24 mouse cellular contexts compared by ENCODE assay signal in genomic region chr12:24966046-24966445, GRCm38 (mm10). TPM values are rescaled to one million over a fixed set of nuclear protein-coding genes. Genes with fewer than 3 reads are reported as not detected.
DNase-seq lines count a peak whose midpoint lies in the region; ATAC-seq and TF ChIP-seq lines count a peak whose summit lies in the region.
"Had no signal": no experiment of that assay in that cellular context is flagged by ENCODE, and none has a peak within 500 bp of the region (broad histone marks: within the 10 kb centered on the region; RNA-seq: fewer than 3 reads in every experiment).

No protein-coding gene starts in this region.

- 74% methylated on average over 2 of the region's 2 CpGs for WGBS in hindbrain, postnatal 0 days
- WGBS in hindbrain, embryonic 13.5 days = 95% methylated on average over 2 of the region's 2 CpGs
- 67% methylated on average over 2 of the region's 2 CpGs for WGBS in olfactory bulb, adult 2 months

- H3K9me3 ChIP-seq in hindbrain, postnatal 0 days (ENCODE audit: low read length) = no peaks in the 10 kb centered on the region
- H3K9me3 ChIP-seq in hindbrain, embryonic 13.5 days = peaks cover 5% of the 10 kb centered on the region; the same call in 1 of the 2 replicates
- H3K9me3 ChIP-seq: embryonic facial prominence, embryonic 13.5 days; forebrain, embryonic 10.5 days; G1E had no signal

- H3K36me3 ChIP-seq in hindbrain, postnatal 0 days (ENCODE audit: insufficient read depth, low read length) = no peaks in the 10 kb centered on the region
- H3K36me3 ChIP-seq in hindbrain, embryonic 13.5 days = 0 out of 2 replicates have a peak, but pooled peaks cover 3% of the 10 kb centered on the region
- H3K36me3 ChIP-seq in testis, adult 2 months (ENCODE audit: control insufficient read depth, insufficient read depth, low read length) = no peaks in the 10 kb centered on the region
- H3K36me3 ChIP-seq: embryonic facial prominence, embryonic 13.5 days; forebrain, embryonic 10.5 days; G1E had no signal

- H3K4me3 ChIP-seq in hindbrain, postnatal 0 days (ENCODE audit: low read length) = no peak overlapping the region
- no peak overlapping the region for H3K4me3 ChIP-seq in hindbrain, embryonic 13.5 days
- no peak overlapping the region for H3K4me3 ChIP-seq in testis, adult 2 months (ENCODE audit: control insufficient read depth, low read depth, low read length)
- H3K4me3 ChIP-seq in olfactory bulb, adult 2 months (ENCODE audit: insufficient read depth, low read depth, low read length) = no peak overlapping the region
- H3K4me3 ChIP-seq: embryonic facial prominence, embryonic 13.5 days; forebrain, embryonic 10.5 days had no signal

- no peak for ATAC-seq in cerebellum, adult (ENCODE audit: insufficient number of reproducible peaks, low FRiP score, low TSS enrichment)
- ATAC-seq in hindbrain, postnatal 0 days = peak; percentile 31; the same call in 1 of the 2 replicates
- ATAC-seq in hindbrain, embryonic 13.5 days (ENCODE audit: low FRiP score) = no peak
- ATAC-seq: forebrain, embryonic 16.5 days; inflammation-experienced regulatory T-cells, adult 6 months; midbrain, embryonic 16.5 days had no signal

- no peaks in the 10 kb centered on the region for H3K27me3 ChIP-seq in hindbrain, postnatal 0 days (ENCODE audit: insufficient read depth, low read length)
- H3K27me3 ChIP-seq in hindbrain, embryonic 13.5 days = no peaks in the 10 kb centered on the region
- H3K27me3 ChIP-seq in testis, adult 2 months (ENCODE audit: control insufficient read depth, insufficient read depth, low read length) = no peaks in the 10 kb centered on the region
- H3K27me3 ChIP-seq: embryonic facial prominence, embryonic 13.5 days had no signal

- no peak for TF ChIP-seq POLR2A in testis, adult 2 months (IDR thresholded peaks at IDR 0.05; ENCODE audit: control insufficient read depth, low read depth, low read length)
- no peak for TF ChIP-seq POLR2A in olfactory bulb, adult 2 months (IDR thresholded peaks at IDR 0.05; ENCODE audit: insufficient read depth, low read depth, low read length)

- peak; percentile 29 for DNase-seq in cerebellum, adult 11-12 months
- no peak for DNase-seq in hindbrain, postnatal 0 days (ENCODE audit: low spot score)
- DNase-seq in testis, postnatal 14 days (ENCODE audit: low spot score) = no peak
- no peak for DNase-seq in right cerebral cortex, postnatal 4 days
- DNase-seq: heart, postnatal 14 days; kidney, adult 11 months; kidney, postnatal 14 days; liver; lung, adult 2 months; lung, postnatal 10 days; thymus, adult 18-20 months; thymus, postnatal 36 days had no signal

- H3K4me2 ChIP-seq in hindbrain, postnatal 0 days (ENCODE audit: low read depth, low read length) = no peak overlapping the region
- H3K4me2 ChIP-seq in hindbrain, embryonic 13.5 days = no peak overlapping the region
- H3K4me2 ChIP-seq: embryonic facial prominence, embryonic 13.5 days; midbrain, embryonic 11.5 days had no signal

- H3K9ac ChIP-seq in hindbrain, postnatal 0 days (replicated peaks; ENCODE audit: low read length) = no peak overlapping the region
- H3K9ac ChIP-seq in hindbrain, embryonic 13.5 days = no peak overlapping the region
- H3K9ac ChIP-seq: embryonic facial prominence, embryonic 13.5 days; liver, embryonic 14.5 days had no signal

- no peak for TF ChIP-seq CTCF in hindbrain, postnatal 0 days (IDR thresholded peaks at IDR 0.05; ENCODE audit: low read depth)
- no peak for TF ChIP-seq CTCF in testis, adult 2 months (IDR thresholded peaks at IDR 0.05; ENCODE audit: control insufficient read depth, insufficient read depth, insufficient replicate concordance, low read depth, low read length)
- no peak for TF ChIP-seq CTCF in olfactory bulb, adult 2 months (IDR thresholded peaks at IDR 0.05; ENCODE audit: insufficient read depth, low read depth, low read length)

- no peaks in the 10 kb centered on the region for H3K4me1 ChIP-seq in hindbrain, postnatal 0 days (ENCODE audit: insufficient read depth, low read length)
- no peaks in the 10 kb centered on the region for H3K4me1 ChIP-seq in hindbrain, embryonic 13.5 days (replicated peaks)
- H3K4me1 ChIP-seq in testis, adult 2 months (ENCODE audit: control insufficient read depth, insufficient read depth, low read length) = no peaks in the 10 kb centered on the region
- H3K4me1 ChIP-seq in olfactory bulb, adult 2 months (ENCODE audit: control insufficient read depth, insufficient read depth, low read length) = 0 out of 2 replicates have a peak, but pooled peaks cover 3% of the 10 kb centered on the region
- H3K4me1 ChIP-seq: embryonic facial prominence, embryonic 13.5 days had no signal

- H3K27ac ChIP-seq in hindbrain, postnatal 0 days = peak overlapping the region; percentile 73
- H3K27ac ChIP-seq in hindbrain, embryonic 13.5 days = no peak overlapping the region
- 0 out of 2 replicates have a peak overlapping the region, but pooled peaks have one; percentile 10 for H3K27ac ChIP-seq in testis, adult 2 months (ENCODE audit: control insufficient read depth, insufficient read depth, low read depth, low read length)
- H3K27ac ChIP-seq in olfactory bulb, adult 2 months (ENCODE audit: insufficient read depth, low read depth, low read length) = peak overlapping the region; percentile 90
- H3K27ac ChIP-seq: embryonic facial prominence, embryonic 13.5 days; forebrain, embryonic 10.5 days; liver, embryonic 14.5 days had no signal

RNA-seq across cellular contexts. Expression of gene Kidins220, which starts 8.7 kb away (rescaled TPM):
- total RNA-seq in hindbrain, postnatal 0 days (2014; rRNA removed) = 199 and 230 TPM in 2 replicates
- 76.5 and 79.6 TPM in 2 replicates for polyA plus RNA-seq in hindbrain, postnatal 0 days (2015; fragmentation: Nextera tagmentation; extraction: Ambion mirVana)
- 121 and 126 TPM in 2 replicates for polyA plus RNA-seq in hindbrain, embryonic 13.5 days (2015; fragmentation: Nextera tagmentation; extraction: Ambion mirVana)
- polyA plus RNA-seq in testis, adult 2 months (2012; rRNA removed) = 12.0 and 14.2 TPM in 2 replicates
- polyA plus RNA-seq in olfactory bulb, adult 2 months (2012; ENCODE audit: insufficient read depth, insufficient read length, low replicate concordance, missing spikeins) = 235 and 458 TPM in 2 replicates
